Mouse (Mus musculus): ENCODE data around the gene Mical3.
"Not testable (repeated sequence)": the region's sequence is repeated elsewhere in the genome, so short reads cannot be mapped to it uniquely, and the experiment has no call there.

The Mical3 gene

GRCm38 (mm10) chr6:120907876-120908597 lies 222.8 kb downstream of the Mical3 start:
- in situ Hi-C loops (cut with MboI, MseI): not testable (repeated sequence)

- in situ Hi-C loops (cut with MboI, MseI): no loop called here
These were observed 224.3 kb downstream of the Mical3 start for GRCm38 (mm10) chr6:120906521-120906920.

GRCm38 (mm10) chr6:120905111-120905510 lies 225.7 kb downstream of the Mical3 start:
- in situ Hi-C loops (cut with MboI, MseI): no loop called here

GRCm38 (mm10) chr6:120903961-120904360 lies 226.8 kb downstream of the Mical3 start:
- in situ Hi-C loops (cut with MboI, MseI): no loop called here

- in situ Hi-C loops (cut with MboI, MseI): no loop called here
These were observed 227.3 kb downstream of the Mical3 start for GRCm38 (mm10) chr6:120903450-120903912.

GRCm38 (mm10) chr6:120901776-120902645 lies 228.8 kb downstream of the Mical3 start:
- in situ Hi-C loops (cut with MboI, MseI): no loop called here

GRCm38 (mm10) chr6:120898188-120898833 lies 232.5 kb downstream of the Mical3 start:
- in situ Hi-C loops (cut with MboI, MseI): no loop called here

- in situ Hi-C loops (cut with MboI, MseI): no loop called here
These were observed 236.3 kb downstream of the Mical3 start for GRCm38 (mm10) chr6:120894524-120894923.

GRCm38 (mm10) chr6:120894089-120894488 lies 236.7 kb downstream of the Mical3 start:
- in situ Hi-C loops (cut with MboI, MseI): no loop called here

GRCm38 (mm10) chr6:120886696-120887095 lies 244.1 kb downstream of the Mical3 start:
- in situ Hi-C loops (cut with MboI, MseI): no loop called here

GRCm38 (mm10) chr6:120884436-120884835 lies 246.4 kb downstream of the Mical3 start:
- in situ Hi-C loops (cut with MboI, MseI): no loop called here

Data from T-helper 1 cell (primary cell).